Mouse (Mus musculus) small intestine, adult 2 months (tissue): ENCODE results near the gene Nlrc4.

Experiments
- CTCF ChIP-seq: fragments of 200-500 bp; IDR thresholded peaks from 2 replicates; pipeline ENCODE4 v1.5.1; 2012; ENCODE audit warnings: low read depth, mild to moderate bottlenecking, control low read depth, inconsistent platforms, low read length, moderate library complexity, mixed read lengths; ENCODE audit not compliant: insufficient replicate concordance, insufficient read length; ENCODE audit errors: extremely low read depth
- POLR2A ChIP-seq: fragments of 200-500 bp; IDR thresholded peaks from 2 replicates; pipeline ENCODE4 v1.6.1; 2012; ENCODE audit warnings: low read depth, mild to moderate bottlenecking, control low read depth, inconsistent platforms, low read length, moderate library complexity

DNA sequence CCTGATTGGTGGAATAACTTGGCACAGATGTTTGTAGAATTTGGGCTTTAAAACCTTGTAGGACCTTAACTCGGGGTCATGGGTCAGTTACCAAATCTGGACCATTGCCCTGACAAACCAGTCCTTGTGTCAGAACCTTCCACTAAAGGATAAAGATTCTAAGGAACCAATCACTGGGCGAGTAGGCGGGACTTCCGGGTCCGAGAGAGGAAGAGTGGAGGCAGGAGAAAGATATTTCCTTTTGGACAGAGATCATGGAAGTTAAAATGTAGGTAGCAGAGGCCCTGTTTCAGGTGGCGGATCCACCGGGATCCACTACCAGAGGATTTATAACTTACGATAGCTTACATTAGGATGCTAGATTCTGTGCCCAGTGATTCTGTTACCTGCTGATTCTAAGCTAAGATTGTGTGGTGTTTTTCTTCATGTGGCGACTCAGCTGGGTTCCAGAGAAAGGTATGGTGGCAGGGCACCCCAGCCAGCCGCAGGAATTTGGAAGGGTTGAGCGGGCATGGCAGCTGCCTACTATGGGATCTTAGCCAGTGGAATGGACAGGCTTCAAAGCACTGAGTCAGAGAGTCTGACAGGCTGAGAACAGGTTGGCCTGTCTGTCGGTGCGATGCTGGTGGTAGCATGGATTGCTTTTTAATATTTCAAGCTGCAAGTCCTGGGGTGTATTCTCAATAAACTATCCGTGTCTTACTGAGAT, 21.6 kb upstream of the Nlrc4 start:
- no peak for TF ChIP-seq CTCF
- no peak for TF ChIP-seq POLR2A
